Mouse (Mus musculus) ovary, adult 2 months (tissue): Measurements from ENCODE around the gene Vmn1r152. TPM values are rescaled to one million over a fixed set of nuclear protein-coding genes. Genes with fewer than 3 reads are reported as not detected.

Experiments
- polyA plus RNA-seq: library from polyadenylated mRNA; depleted of rRNA; stranded (reverse); fragments of >200 nt; gene quantifications from 2 replicates; pipeline ENCODE4 v1.2.3, GENCODE M21; 2012; rRNA removed

The Vmn1r152 gene
- polyA plus RNA-seq: not detected in 2 replicates

DNA sequence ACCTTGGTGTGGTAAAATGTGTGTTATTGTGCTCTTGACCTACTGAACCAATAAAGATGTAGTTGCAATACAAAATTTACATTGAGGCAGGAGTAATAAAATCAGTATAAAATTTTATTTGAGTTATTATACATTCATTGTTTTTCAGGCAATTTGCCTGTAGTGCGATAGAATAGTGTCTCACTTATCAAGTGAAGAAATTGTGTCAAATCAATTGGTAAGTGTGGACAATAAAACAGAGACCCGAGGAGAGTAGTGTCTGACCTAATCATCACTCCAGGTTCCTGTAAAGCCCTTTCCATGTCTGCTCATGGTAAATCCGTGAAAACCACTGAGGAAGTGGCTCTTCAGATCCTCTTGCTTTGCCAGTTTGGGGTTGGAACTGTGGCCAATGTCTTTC, at the start of gene Vmn1r152:
Gene Vmn1r152, plus strand, starts transcription at position 301 of the 400 bp plus-strand sequence.

GRCm38 (mm10) chr7:22499578-22499977, 23.2 kb upstream of the Vmn1r152 start, which contains the start of gene Vmn1r151:
TSS of gene Vmn1r151 (minus strand) at chr7:22499678.

GRCm38 (mm10) chr7:22534787-22535186, 12.0 kb downstream of the Vmn1r152 start, which contains the start of gene Gm8677:
TSS of gene Gm8677 (minus strand) at chr7:22534887.

GRCm38 (mm10) chr7:22565243-22565642, 42.5 kb downstream of the Vmn1r152 start, which contains the start of gene Gm4201:
TSS of gene Gm4201 (minus strand) at chr7:22565343.

Other genes starting within 250 kb of the Vmn1r152 start
- gene Gm4187, start 193.2 kb upstream of the Vmn1r152 start, polyA plus RNA-seq: not detected in 2 replicates
- not detected in 2 replicates for gene Gm8660, start 151.9 kb upstream of the Vmn1r152 start, polyA plus RNA-seq
- not detected in 2 replicates for gene Vmn1r148, start 109.4 kb upstream of the Vmn1r152 start, polyA plus RNA-seq
- gene Vmn1r149, start 84.7 kb upstream of the Vmn1r152 start, polyA plus RNA-seq: not detected in 2 replicates
- not detected in 2 replicates for gene Gm10665, start 58.9 kb upstream of the Vmn1r152 start, polyA plus RNA-seq
- not detected in 2 replicates for gene Vmn1r151, start 23.3 kb upstream of the Vmn1r152 start, polyA plus RNA-seq
- not detected in 2 replicates for gene Gm8677, start 11.9 kb downstream of the Vmn1r152 start, polyA plus RNA-seq
- gene Gm4201, start 42.4 kb downstream of the Vmn1r152 start, polyA plus RNA-seq: not detected in 2 replicates
- not detected in 2 replicates for gene Gm4565, start 65.2 kb downstream of the Vmn1r152 start, polyA plus RNA-seq
- not detected in 2 replicates for gene Vmn1r155, start 135.1 kb downstream of the Vmn1r152 start, polyA plus RNA-seq
- gene Gm8693, start 169.3 kb downstream of the Vmn1r152 start, polyA plus RNA-seq: not detected in 2 replicates
- 0.15 TPM in 1 of 2 replicates, not detected in the other for gene Gm4567, start 196.7 kb downstream of the Vmn1r152 start, polyA plus RNA-seq
- gene Vmn1r157, start 238.7 kb downstream of the Vmn1r152 start, polyA plus RNA-seq: not detected in 2 replicates